Mouse (Mus musculus) testis, adult 2 months (tissue): Measurements from ENCODE around the gene Noto. TPM values are rescaled to one million over a fixed set of nuclear protein-coding genes. Genes with fewer than 3 reads are reported as not detected.

Source experiments
- H3K27ac ChIP-seq: fragments of 200-500 bp; 2 replicates; pipeline ENCODE4 v1.5.1; 2012; ENCODE audit warnings: low read depth, low read length; ENCODE audit not compliant: control insufficient read depth, insufficient read depth
- H3K27me3 ChIP-seq: fragments of 200-500 bp; 2 replicates; pipeline ENCODE4 v1.6.1; 2012; ENCODE audit warnings: mild to moderate bottlenecking, low read length, moderate library complexity; ENCODE audit not compliant: control insufficient read depth, insufficient read depth
- H3K36me3 ChIP-seq: fragments of 200-500 bp; 2 replicates; pipeline ENCODE4 v1.6.1; 2012; ENCODE audit warnings: mild to moderate bottlenecking, low read length; ENCODE audit not compliant: control insufficient read depth, insufficient read depth
- H3K4me1 ChIP-seq: fragments of 200-500 bp; 2 replicates; pipeline ENCODE4 v1.6.1; 2012; ENCODE audit warnings: low read length; ENCODE audit not compliant: control insufficient read depth, insufficient read depth
- H3K4me3 ChIP-seq: fragments of 200-500 bp; 2 replicates; pipeline ENCODE4 v1.5.1; 2012; ENCODE audit warnings: low read depth, mild to moderate bottlenecking, low read length, moderate library complexity, mixed read lengths; ENCODE audit not compliant: control insufficient read depth
- CTCF ChIP-seq: fragments of 200-500 bp; IDR thresholded peaks from 2 replicates; pipeline ENCODE4 v1.5.1; 2012; ENCODE audit warnings: low read depth, mild to moderate bottlenecking, inconsistent platforms, low read length, moderate library complexity; ENCODE audit not compliant: control insufficient read depth, insufficient read depth, insufficient replicate concordance
- POLR2A ChIP-seq: fragments of 200-500 bp; IDR thresholded peaks from 2 replicates; pipeline ENCODE4 v1.6.1; 2012; ENCODE audit warnings: low read depth, mild to moderate bottlenecking, inconsistent platforms, low read length, moderate library complexity; ENCODE audit not compliant: control insufficient read depth
- polyA plus RNA-seq: library from polyadenylated mRNA; depleted of rRNA; stranded (reverse); fragments of >200 nt; gene quantifications from 2 replicates; pipeline ENCODE4 v1.2.3, GENCODE M21; 2012

Noto gene
- polyA plus RNA-seq, 1 experiment: not detected

GRCm38 (mm10) chr6:85380201-85380900, 43.3 kb upstream of the Noto start:
- Histone ChIP-seq H3K27me3 (no peaks in the 10 kb centered on the region), H3K36me3 (no peaks in the 10 kb centered on the region), H3K27ac (no peak overlapping the region), H3K4me1 (peaks cover 12% of the 10 kb centered on the region), H3K4me3 (no peak overlapping the region)
- TF ChIP-seq POLR2A: no peak
- TF ChIP-seq CTCF: peak; percentile 70

- Histone ChIP-seq H3K36me3 (no peaks in the 10 kb centered on the region), H3K27me3 (no peaks in the 10 kb centered on the region), H3K4me3 (no peak overlapping the region), H3K4me1 (peaks cover 12% of the 10 kb centered on the region), H3K27ac (no peak overlapping the region)
- no peak for TF ChIP-seq POLR2A
- no peak for TF ChIP-seq CTCF
These were observed 42.6 kb upstream of the Noto start for GRCm38 (mm10) chr6:85380901-85381647.

- H3K27ac ChIP-seq: no peak overlapping the region
- no peak overlapping the region for H3K4me3 ChIP-seq
- TF ChIP-seq POLR2A: no peak
- no peak for TF ChIP-seq CTCF
- peaks cover 13% of the 10 kb centered on the region for H3K4me1 ChIP-seq
- H3K36me3 ChIP-seq: no peaks in the 10 kb centered on the region
- H3K27me3 ChIP-seq: no peaks in the 10 kb centered on the region
These were observed 42.1 kb upstream of the Noto start for GRCm38 (mm10) chr6:85381648-85382020.

GRCm38 (mm10) chr6:85382791-85383190, 40.9 kb upstream of the Noto start:
- Histone ChIP-seq H3K36me3 (no peaks in the 10 kb centered on the region), H3K4me1 (peaks cover 16% of the 10 kb centered on the region), H3K27me3 (no peaks in the 10 kb centered on the region), H3K27ac (no peak overlapping the region), H3K4me3 (no peak overlapping the region)
- TF ChIP-seq POLR2A (no peak), CTCF (no peak)

GRCm38 (mm10) chr6:85388608-85389007, 35.1 kb upstream of the Noto start:
- Histone ChIP-seq H3K36me3 (no peaks in the 10 kb centered on the region), H3K27me3 (no peaks in the 10 kb centered on the region), H3K4me3 (no peak overlapping the region), H3K4me1 (peaks cover 3% of the 10 kb centered on the region), H3K27ac (no peak overlapping the region)
- no peak for TF ChIP-seq POLR2A
- TF ChIP-seq CTCF: no peak

GRCm38 (mm10) chr6:85391803-85392202, 31.9 kb upstream of the Noto start:
- H3K4me3 ChIP-seq: no peak overlapping the region
- peaks cover 4% of the 10 kb centered on the region for H3K4me1 ChIP-seq
- no peak overlapping the region for H3K27ac ChIP-seq
- TF ChIP-seq POLR2A: no peak
- TF ChIP-seq CTCF: peak; percentile 41; the same call in 1 of the 2 replicates
- H3K27me3 ChIP-seq: no peaks in the 10 kb centered on the region
- H3K36me3 ChIP-seq: no peaks in the 10 kb centered on the region

GRCm38 (mm10) chr6:85395360-85395759, 28.3 kb upstream of the Noto start:
- Histone ChIP-seq H3K27ac (no peak overlapping the region), H3K27me3 (no peaks in the 10 kb centered on the region), H3K4me1 (peaks cover 6% of the 10 kb centered on the region), H3K4me3 (no peak overlapping the region), H3K36me3 (no peaks in the 10 kb centered on the region)
- TF ChIP-seq CTCF (no peak), POLR2A (no peak)
